Mouse (Mus musculus) heart, adult 2 months (tissue): Measurements from ENCODE around the gene Nceh1.

Experiments
- CTCF ChIP-seq: fragments of 200-600 bp; IDR thresholded peaks from 2 replicates; pipeline ENCODE4 v1.8.1; 2022; ENCODE audit warnings: antibody characterized with exemption, mild to moderate bottlenecking, moderate library complexity
- POLR2A ChIP-seq: fragments of 200-500 bp; IDR thresholded peaks from 2 replicates; pipeline ENCODE4 v1.6.1; 2011; ENCODE audit warnings: mild to moderate bottlenecking, low read depth, low read length, control low read depth; ENCODE audit not compliant: insufficient read depth

- no peak for TF ChIP-seq CTCF
- TF ChIP-seq POLR2A: no peak
Measured at GRCm38 (mm10) chr3:27197816-27198215, 15.1 kb downstream of the Nceh1 start.
